Mouse (Mus musculus) liver (tissue): ENCODE data around the gene S100a4.

ENCODE experiments used
- DNase-seq: peaks from one replicate; pipeline ENCODE4 v3.0.0-alpha.2; 2020; ENCODE audit warnings: mixed read lengths

S100a4 gene

GRCm38 (mm10) chr3:90626266-90627021 is 22.9 kb downstream of the S100a4 start:
- no peak for DNase-seq

GRCm38 (mm10) chr3:90627366-90627765 is 23.8 kb downstream of the S100a4 start:
- no peak for DNase-seq

GRCm38 (mm10) chr3:90627807-90628206 is 24.2 kb downstream of the S100a4 start:
- no peak for DNase-seq

GRCm38 (mm10) chr3:90629298-90629697 is 25.7 kb downstream of the S100a4 start:
- DNase-seq, result no peak

- DNase-seq, result no peak
Observed at GRCm38 (mm10) chr3:90631984-90632383, 28.4 kb downstream of the S100a4 start.

GRCm38 (mm10) chr3:90638511-90639275 is 35.1 kb downstream of the S100a4 start:
- DNase-seq, result no peak

GRCm38 (mm10) chr3:90639511-90640154 is 36.1 kb downstream of the S100a4 start:
- peak; percentile 56 for DNase-seq

- DNase-seq, result no peak
Observed at GRCm38 (mm10) chr3:90640981-90641380, 37.4 kb downstream of the S100a4 start.

- DNase-seq, result peak; percentile 46
Observed at GRCm38 (mm10) chr3:90644220-90644619, 40.6 kb downstream of the S100a4 start.

GRCm38 (mm10) chr3:90647291-90647690 is 43.7 kb downstream of the S100a4 start:
- DNase-seq, result no peak

- no peak for DNase-seq
Observed at GRCm38 (mm10) chr3:90648981-90649380, 45.4 kb downstream of the S100a4 start.

GRCm38 (mm10) chr3:90649832-90650231 is 46.3 kb downstream of the S100a4 start:
- no peak for DNase-seq

- DNase-seq, result peak; percentile 58
Observed at GRCm38 (mm10) chr3:90652878-90653508, 49.4 kb downstream of the S100a4 start.

- DNase-seq, result no peak
Observed at GRCm38 (mm10) chr3:90653717-90654116, 50.1 kb downstream of the S100a4 start, which contains the start of gene S100a7a. S100a7a (plus strand) TSS chr3:90654017.
